Mouse (Mus musculus) left cerebral cortex, adult 8-10 months (tissue): ENCODE results near the gene Rhcg. TPM values are rescaled to one million over a fixed set of nuclear protein-coding genes. Genes with fewer than 3 reads are reported as not detected.

Experiments used
- DNase-seq, 2 experiments: peaks; one replicate each; pipeline ENCODE4 v3.0.0; 2022; ENCODE audit warnings: low spot score in 2 of 2
- total RNA-seq, 4 experiments: library from RNA; stranded (reverse); gene quantifications; 2 replicates each; pipeline ENCODE4 v1.2.4; 2022

The Rhcg gene
- total RNA-seq, result 1 to 10 TPM; 1.7 to 3.0 (median 2.3) TPM

DNA sequence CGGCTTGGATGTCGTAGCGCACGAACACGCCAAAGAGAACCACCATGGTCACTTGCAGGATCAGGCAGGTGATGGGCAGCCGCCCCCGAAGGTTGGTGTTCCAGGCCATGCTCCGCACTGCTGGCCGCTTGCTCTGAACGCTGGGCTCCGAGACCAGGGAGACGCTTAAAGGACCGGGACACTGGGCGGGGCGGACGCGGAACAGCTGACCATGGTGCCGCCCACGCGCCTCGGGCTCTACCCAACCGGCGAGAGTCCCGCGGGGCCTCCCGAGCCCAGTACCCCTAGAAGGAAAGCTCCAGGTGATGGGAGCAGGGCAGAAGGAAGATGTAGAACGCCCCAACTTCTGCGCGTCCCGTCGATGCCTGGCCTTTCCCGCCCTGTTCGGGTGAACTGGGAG, at the start of gene Rhcg:
Gene Rhcg, minus strand, starts transcription at position 240 of the 400 bp plus-strand sequence.
- DNase-seq, result no peak

DNA sequence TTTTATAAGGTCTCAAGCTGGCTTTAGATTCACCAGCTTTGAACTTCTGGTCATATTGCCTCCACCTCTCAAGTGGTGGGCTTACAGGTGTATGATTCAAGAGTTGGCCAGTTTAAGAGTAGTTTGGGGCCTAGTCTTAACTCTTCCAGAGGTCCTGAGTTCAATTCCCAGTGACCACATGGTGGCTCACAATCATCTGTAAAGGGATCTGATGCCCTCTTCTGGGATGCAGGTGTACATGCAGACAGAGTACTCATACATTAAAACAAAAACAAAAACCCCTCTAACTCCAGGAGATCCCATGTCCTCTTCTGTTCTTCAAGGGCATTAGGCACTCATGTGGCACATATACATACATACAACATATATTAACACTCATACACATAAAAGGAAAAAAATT, 49.2 kb upstream of the Rhcg start:
- DNase-seq, result no peak

- DNase-seq, result no peak
These were observed 43.9 kb upstream of the Rhcg start for GRCm38 (mm10) chr7:79661253-79661890.

GRCm38 (mm10) chr7:79660291-79661150, 43.1 kb upstream of the Rhcg start:
- DNase-seq, result no peak

GRCm38 (mm10) chr7:79659578-79660290, 42.3 kb upstream of the Rhcg start, which contains the start of gene Ticrr:
Gene Ticrr (plus strand): TSS chr7:79660196.
- DNase-seq, result peak; percentile 85 to 95

- no peak for DNase-seq
These were observed 37.1 kb upstream of the Rhcg start for GRCm38 (mm10) chr7:79654586-79654985.

DNA sequence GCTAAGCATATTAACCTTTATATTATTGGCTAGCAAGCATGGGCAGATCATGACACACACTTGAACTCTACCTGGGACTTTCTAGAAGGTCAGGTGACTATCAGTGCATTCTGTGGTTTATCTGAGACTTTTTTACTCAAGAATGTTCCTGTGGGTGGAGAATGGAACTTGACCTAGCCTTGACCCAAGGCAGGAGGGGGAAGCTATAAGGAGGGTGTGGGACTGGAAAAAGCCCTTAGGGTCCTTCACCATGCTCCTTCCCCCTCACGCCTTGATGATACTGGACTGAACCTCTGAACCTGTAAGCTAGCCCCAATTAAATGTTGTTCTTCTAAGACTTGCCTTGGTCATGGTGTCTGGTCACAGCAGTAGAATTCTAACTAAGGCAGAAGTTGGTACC, 36.7 kb upstream of the Rhcg start:
- DNase-seq, result no peak

DNA sequence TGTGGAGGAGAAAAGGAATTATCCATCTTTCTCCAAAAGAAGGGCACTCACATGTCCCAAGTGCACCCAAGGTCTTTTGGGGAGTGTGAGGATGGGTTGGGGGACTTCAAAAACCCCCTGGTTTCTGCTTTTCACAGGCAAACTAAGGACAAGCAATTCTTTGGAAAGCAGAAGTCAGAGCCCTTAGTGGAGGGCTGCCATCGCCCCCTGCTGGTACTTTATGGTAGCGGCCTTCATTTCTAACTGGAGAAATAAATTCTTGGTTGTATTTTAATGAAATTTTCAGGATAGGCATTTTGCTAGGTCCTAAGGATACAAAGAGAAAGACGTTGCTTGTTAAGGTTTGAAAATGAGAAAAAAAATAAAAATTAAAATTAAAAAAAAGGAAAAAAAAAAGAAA, 31.5 kb upstream of the Rhcg start:
- DNase-seq, result peak; percentile 11 to 56

DNA sequence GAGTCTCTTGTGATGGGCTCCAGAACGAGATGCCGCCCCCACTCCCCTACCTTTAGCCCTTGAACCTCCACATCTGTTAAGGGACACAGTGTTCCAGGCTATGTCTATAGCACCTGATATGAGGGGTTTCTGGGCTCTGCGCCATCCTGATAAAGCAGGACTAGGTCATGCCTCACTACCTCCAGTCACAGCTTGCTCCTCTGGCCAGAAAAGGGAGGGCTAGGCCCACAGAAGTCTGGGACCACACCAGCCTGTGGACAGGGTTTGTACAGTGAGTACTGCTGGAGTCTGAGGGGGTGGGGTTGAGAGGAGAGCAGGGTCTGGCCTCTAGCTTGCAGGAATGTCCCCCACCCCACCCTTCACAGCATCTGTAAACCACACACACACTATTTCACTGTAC, 29.8 kb upstream of the Rhcg start:
- no peak for DNase-seq

- DNase-seq, result no peak
These were observed 14.4 kb upstream of the Rhcg start for GRCm38 (mm10) chr7:79631773-79632348.

- no peak for DNase-seq
These were observed 10.9 kb upstream of the Rhcg start for GRCm38 (mm10) chr7:79628271-79628913.

DNA sequence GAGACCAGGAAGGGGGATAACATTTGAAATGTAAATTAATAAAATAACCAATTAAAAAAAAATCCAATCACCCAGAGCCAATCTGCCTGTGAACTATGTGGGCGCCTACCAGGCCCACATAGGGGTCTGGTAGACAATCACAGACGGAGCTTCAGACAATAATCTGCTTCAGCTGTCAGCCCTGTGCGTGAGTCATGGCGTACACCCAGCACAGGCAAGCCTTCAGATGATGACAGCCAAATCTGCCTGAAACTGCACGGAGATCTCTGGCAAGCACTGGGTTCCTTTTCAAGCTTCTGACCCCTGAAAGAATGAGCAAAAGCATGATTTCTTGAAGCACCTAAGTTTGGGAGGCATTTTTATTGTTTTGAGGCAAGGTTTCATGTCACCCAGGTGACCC, 8.7 kb upstream of the Rhcg start:
- no peak for DNase-seq

DNA sequence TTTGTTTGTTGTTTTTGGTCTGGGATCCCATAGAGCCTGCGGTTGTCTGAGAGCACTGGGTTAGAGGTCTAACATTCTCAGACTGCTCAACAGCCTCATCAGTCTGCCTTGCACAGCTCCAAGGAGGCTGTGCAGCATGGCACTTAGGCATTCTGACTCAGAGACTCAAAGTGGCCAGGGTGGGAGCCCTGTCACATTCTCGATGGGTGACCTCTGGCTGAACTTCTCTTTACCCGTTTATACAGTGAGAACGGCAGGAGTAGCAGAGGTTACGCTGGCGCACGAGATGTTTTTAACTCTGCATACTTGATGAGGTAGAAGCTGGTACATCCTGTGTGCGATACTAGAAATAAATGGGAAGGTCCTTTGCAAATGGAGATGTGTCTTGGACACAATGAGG, 5.6 kb upstream of the Rhcg start:
- no peak for DNase-seq

GRCm38 (mm10) chr7:79619493-79619892, 2.0 kb upstream of the Rhcg start:
- no peak for DNase-seq

- DNase-seq, result no peak
These were observed 1.5 kb downstream of the Rhcg start for GRCm38 (mm10) chr7:79615941-79616340.

- no peak for DNase-seq
These were observed 2.4 kb downstream of the Rhcg start for GRCm38 (mm10) chr7:79615008-79615407.

DNA sequence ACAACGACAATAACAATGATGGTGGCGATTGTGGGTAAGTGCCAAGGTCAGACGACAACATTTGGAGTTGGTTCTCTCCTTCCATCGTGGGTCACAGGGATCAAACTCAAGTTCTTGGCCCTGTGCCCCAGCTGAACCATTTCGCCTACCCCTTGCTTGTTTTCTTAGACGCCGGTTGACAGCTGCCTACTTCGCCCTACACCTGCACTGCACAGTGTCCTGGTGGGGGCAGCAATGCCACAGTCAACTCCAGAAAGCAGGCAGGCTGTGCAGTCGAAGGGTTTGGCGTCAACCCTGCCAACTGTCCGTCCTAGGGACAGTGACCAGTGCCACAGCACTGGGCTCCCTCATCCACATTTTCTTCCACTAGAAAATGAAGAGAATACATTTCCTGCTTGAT, 4.1 kb downstream of the Rhcg start:
- no peak for DNase-seq

GRCm38 (mm10) chr7:79612783-79613182, 4.7 kb downstream of the Rhcg start:
- no peak for DNase-seq

DNA sequence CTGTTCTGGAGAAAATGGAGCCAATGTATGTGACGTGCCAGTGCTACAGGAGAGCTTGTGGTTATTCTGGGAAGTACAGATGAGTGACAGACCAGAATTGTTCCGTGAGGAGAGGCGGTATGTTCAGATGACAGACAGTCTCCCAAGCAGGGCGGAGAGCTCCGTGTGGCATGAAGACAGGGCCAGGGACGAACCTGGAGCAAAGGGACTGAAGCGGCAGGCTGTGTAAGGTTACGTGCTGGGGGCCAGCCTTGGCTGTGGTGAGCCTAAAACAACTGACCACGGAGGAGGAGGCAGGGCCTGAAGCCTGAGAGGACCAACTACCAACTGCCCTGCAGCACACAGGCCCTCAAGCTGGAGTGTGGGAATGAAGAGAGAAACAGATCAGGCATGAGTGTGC, 5.6 kb downstream of the Rhcg start:
- DNase-seq, result no peak

GRCm38 (mm10) chr7:79607263-79607921, 10.1 kb downstream of the Rhcg start:
- DNase-seq, result no peak

GRCm38 (mm10) chr7:79606766-79607165, 10.7 kb downstream of the Rhcg start:
- no peak for DNase-seq
